Mouse (Mus musculus) heart, adult 2 months (tissue): Measurements from ENCODE around the gene Arhgap8. TPM values are rescaled to one million over a fixed set of nuclear protein-coding genes. Genes with fewer than 3 reads are reported as not detected.

ENCODE experiments used
- DNase-seq, 2 experiments: peaks; one replicate each; pipeline ENCODE4 v3.0.0; 2021
- H3K27ac ChIP-seq: fragments of 200-600 bp; 2 replicates; pipeline ENCODE4 v1.8.1; 2022
- H3K27me3 ChIP-seq: fragments of 200-500 bp; 2 replicates; pipeline ENCODE4 v1.6.1; 2012; ENCODE audit warnings: mild to moderate bottlenecking, low read length, inconsistent platforms, mixed read lengths; ENCODE audit not compliant: control insufficient read depth, insufficient read depth
- H3K36me3 ChIP-seq: fragments of 200-500 bp; 2 replicates; pipeline ENCODE4 v1.6.1; 2012; ENCODE audit warnings: low read length, inconsistent platforms; ENCODE audit not compliant: control insufficient read depth, insufficient read depth
- H3K4me1 ChIP-seq: fragments of 200-500 bp; 2 replicates; pipeline ENCODE4 v1.6.1; 2011; ENCODE audit warnings: low read length; ENCODE audit not compliant: control insufficient read depth, insufficient read depth
- H3K4me3 ChIP-seq: fragments of 200-600 bp; 2 replicates; pipeline ENCODE4 v1.8.1; 2022
- H3K79me2 ChIP-seq: fragments of 200-500 bp; replicated peaks from 2 replicates; pipeline ENCODE4 v1.6.1; 2012; ENCODE audit warnings: mild to moderate bottlenecking, inconsistent platforms, low read length, moderate library complexity, mixed read lengths; ENCODE audit not compliant: control insufficient read depth, insufficient read depth
- H3K9ac ChIP-seq: fragments of 200-500 bp; 2 replicates; pipeline ENCODE4 v1.6.1; 2012; ENCODE audit warnings: low read depth, mild to moderate bottlenecking, control low read depth, inconsistent platforms, low read length, mixed read lengths
- CTCF ChIP-seq: fragments of 200-600 bp; IDR thresholded peaks from 2 replicates; pipeline ENCODE4 v1.8.1; 2022; ENCODE audit warnings: antibody characterized with exemption, mild to moderate bottlenecking, moderate library complexity
- EP300 ChIP-seq: fragments of 200-500 bp; IDR thresholded peaks from 2 replicates; pipeline ENCODE4 v1.6.1; 2011; ENCODE audit warnings: low read depth, low read length, control low read depth; ENCODE audit not compliant: insufficient read depth
- POLR2A ChIP-seq: fragments of 200-500 bp; IDR thresholded peaks from 2 replicates; pipeline ENCODE4 v1.6.1; 2011; ENCODE audit warnings: mild to moderate bottlenecking, low read depth, low read length, control low read depth; ENCODE audit not compliant: insufficient read depth
- WGBS: fragments of 180-500 bp; shearing (Covaris S2); methylation state at CpG from one replicate; pipeline ENCODE4 v1.1.7; 2018; 5-methylcytosine and 5-hydroxymethylcytosine counted together
- intact Hi-C: fragments of 180-260 bp; cut with DNase I; formaldehyde crosslinking; loops from one replicate; pipeline ENCODE4 v1.15.1; 2025
- polyA plus RNA-seq: library from polyadenylated mRNA; depleted of rRNA; stranded (reverse); fragments of >200 nt; gene quantifications from 2 replicates; pipeline ENCODE4 v1.2.3, GENCODE M21; 2012
- total RNA-seq, 2 experiments: library from RNA; stranded (reverse); gene quantifications; 2 replicates each; pipeline ENCODE4 v1.2.3; 2021

Arhgap8 gene
- total and polyA plus RNA-seq, 3 experiments, result 0.70 to 1.9 (median 1.5) TPM

DNA sequence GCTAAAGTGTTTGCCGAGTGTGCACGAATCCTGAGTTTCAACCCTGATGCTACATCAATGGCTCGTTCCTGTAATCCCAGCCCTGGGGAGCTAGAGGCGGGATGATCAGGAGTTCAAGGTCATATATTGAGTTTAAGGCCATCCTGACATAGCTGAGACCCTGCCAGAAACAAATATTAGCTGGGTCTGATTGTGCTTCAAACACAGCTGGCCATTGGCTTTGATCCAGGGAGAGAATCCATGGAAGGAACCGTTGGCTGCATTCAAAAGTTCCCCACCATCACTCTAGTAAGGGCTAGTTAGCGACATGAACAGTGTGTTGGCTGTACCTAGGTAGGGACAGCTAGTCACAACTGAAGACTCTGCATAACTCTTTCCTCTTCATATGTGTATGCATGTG lies 30.5 kb upstream of the Arhgap8 start:
- no peak overlapping the region for H3K4me3 ChIP-seq
- 57% methylated on average over 6 of the region's 6 CpGs for WGBS
- DNase-seq, result no peak
- no peak overlapping the region for H3K27ac ChIP-seq
- intact Hi-C loops, result no loop called here
- no peaks in the 10 kb centered on the region for H3K79me2 ChIP-seq
- H3K9ac ChIP-seq, result no peak overlapping the region
- no peaks in the 10 kb centered on the region for H3K36me3 ChIP-seq
- H3K4me1 ChIP-seq, result peaks cover 5% of the 10 kb centered on the region
- TF ChIP-seq POLR2A, result no peak
- no peak for TF ChIP-seq CTCF
- no peak for TF ChIP-seq EP300
- no peaks in the 10 kb centered on the region for H3K27me3 ChIP-seq

DNA sequence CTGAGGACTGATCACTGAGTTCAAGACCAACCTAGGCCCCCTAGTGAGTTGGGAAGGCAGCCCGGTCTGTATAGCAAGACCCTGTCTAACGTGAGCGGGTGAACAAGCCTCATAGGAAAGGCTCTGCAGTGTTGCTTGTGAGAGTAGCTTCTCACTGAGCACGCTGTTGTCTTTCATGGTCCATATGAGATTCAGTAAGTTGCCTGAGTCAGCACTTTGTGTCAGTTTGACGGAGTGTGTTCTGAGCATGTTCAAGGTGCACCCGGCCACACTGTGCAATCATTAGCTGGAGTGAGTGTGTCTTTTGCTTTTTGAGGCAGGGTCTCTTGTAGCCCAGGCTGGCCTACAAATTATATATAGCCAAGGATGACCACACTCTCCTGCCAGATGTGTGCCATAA lies 28.3 kb upstream of the Arhgap8 start:
- Histone ChIP-seq H3K4me3 (no peak overlapping the region), H3K27ac (no peak overlapping the region), H3K9ac (no peak overlapping the region), H3K36me3 (no peaks in the 10 kb centered on the region), H3K4me1 (peaks cover 2% of the 10 kb centered on the region), H3K79me2 (no peaks in the 10 kb centered on the region), H3K27me3 (no peaks in the 10 kb centered on the region)
- WGBS, result 94% methylated on average over 6 of the region's 6 CpGs
- DNase-seq, result no peak
- no peak for TF ChIP-seq EP300
- intact Hi-C loops, result no loop called here

DNA sequence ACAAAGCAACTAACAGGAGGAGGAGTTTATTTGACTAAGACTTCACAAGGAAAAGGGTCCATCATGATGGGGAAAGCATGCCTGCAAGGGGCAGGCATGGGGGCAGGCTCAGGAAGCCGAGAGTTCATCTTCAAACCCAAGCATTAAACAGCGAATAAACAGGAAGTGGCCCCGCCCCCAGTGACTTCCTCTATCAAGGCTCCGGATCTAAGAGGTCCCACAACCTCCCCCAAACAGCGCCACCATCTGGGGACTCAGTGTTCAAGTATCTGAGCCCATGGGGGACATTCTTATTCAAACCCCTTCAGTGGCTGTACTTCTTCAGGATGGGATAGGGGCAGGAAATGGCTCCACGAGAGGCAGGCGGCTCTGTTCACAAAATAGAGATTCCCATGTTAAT lies 27.2 kb upstream of the Arhgap8 start:
- Histone ChIP-seq H3K79me2 (no peaks in the 10 kb centered on the region), H3K4me3 (no peak overlapping the region), H3K4me1 (peaks cover 6% of the 10 kb centered on the region), H3K27ac (no peak overlapping the region), H3K27me3 (no peaks in the 10 kb centered on the region), H3K9ac (no peak overlapping the region), H3K36me3 (no peaks in the 10 kb centered on the region)
- TF ChIP-seq POLR2A (no peak), EP300 (no peak), CTCF (peak; percentile 35)
- DNase-seq, result no peak
- 62% methylated on average over 7 of the region's 7 CpGs for WGBS
- intact Hi-C loops, result no loop called here

DNA sequence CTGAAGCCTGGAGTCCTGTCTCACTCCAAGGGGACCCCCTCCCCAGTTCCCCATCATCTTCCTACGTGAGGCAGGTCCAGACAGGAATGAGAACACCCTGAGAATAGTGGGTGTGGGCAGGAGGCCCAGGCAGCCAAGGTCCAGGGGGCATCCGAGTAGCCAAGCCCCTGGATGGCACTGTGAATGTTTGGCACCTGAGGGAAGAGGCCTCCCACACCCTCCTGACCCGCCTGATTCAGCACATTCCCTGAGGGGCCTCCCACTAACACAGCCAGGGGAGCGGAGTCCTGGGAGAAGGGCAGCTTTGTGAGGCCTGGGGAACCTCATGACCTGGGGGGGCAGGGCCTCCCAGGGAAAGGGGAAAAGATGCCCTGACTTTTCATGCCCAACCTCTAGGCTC lies 23.8 kb upstream of the Arhgap8 start:
- no peak for TF ChIP-seq POLR2A
- TF ChIP-seq EP300, result no peak
- TF ChIP-seq CTCF, result no peak
- DNase-seq, result no peak
- intact Hi-C loops, result no loop called here
- H3K36me3 ChIP-seq, result no peaks in the 10 kb centered on the region
- no peak overlapping the region for H3K9ac ChIP-seq
- H3K27me3 ChIP-seq, result no peaks in the 10 kb centered on the region
- H3K4me3 ChIP-seq, result no peak overlapping the region
- no peaks in the 10 kb centered on the region for H3K79me2 ChIP-seq
- H3K27ac ChIP-seq, result no peak overlapping the region
- 83% methylated on average over 4 of the region's 4 CpGs for WGBS
- peaks cover 10% of the 10 kb centered on the region for H3K4me1 ChIP-seq

DNA sequence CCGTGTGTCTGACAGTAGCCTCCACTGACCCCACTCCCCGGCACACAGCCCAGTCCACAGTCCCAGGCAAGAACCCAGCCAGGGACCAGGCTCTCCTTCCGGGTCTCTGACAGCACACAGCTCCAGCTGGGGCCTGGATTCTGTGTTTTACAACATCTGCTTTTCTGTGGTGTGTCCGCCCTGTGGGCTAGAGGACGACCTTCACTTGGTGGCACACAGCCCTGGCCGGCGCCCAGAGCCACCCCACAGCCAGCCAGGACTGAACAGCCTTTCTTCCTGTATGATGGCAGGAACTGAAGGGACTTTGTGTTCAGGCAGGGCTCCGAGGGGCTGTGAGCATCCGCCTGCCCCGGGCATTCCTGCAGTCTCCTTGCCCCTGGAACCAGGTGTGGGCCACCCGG lies 22.2 kb upstream of the Arhgap8 start:
- H3K79me2 ChIP-seq, result no peaks in the 10 kb centered on the region

DNA sequence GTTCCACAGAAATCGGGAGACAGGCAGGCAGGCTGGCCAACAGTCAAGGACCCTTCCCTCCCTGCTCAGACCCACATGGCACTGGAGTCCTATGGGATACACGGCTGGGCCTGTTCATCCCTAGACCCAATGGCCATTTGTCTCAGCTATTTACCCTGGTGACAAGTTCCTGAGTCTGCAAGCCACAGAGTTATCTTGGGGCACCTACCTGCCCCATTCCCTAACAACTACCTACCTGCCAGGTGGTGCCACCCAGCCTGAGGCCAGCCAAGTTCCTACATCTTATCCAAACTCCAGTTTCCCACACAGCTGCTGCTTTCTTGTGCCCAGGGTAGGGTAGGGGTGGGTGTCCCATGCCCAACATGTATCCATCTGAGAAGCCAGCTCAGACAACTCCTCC lies 21.7 kb upstream of the Arhgap8 start:
- TF ChIP-seq POLR2A, result no peak
- TF ChIP-seq EP300, result no peak
- TF ChIP-seq CTCF, result no peak
- H3K79me2 ChIP-seq, result no peaks in the 10 kb centered on the region
- H3K36me3 ChIP-seq, result no peaks in the 10 kb centered on the region
- H3K4me3 ChIP-seq, result no peak overlapping the region
- H3K4me1 ChIP-seq, result peaks cover 11% of the 10 kb centered on the region
- 75% methylated on average over 2 of the region's 2 CpGs for whole genome bisulfite sequencing
- H3K9ac ChIP-seq, result no peak overlapping the region
- no peak for DNase-seq
- peak overlapping the region; percentile 67 for H3K27ac ChIP-seq
- intact Hi-C loops, result no loop called here
- H3K27me3 ChIP-seq, result no peaks in the 10 kb centered on the region

More for the DNA sequence above, 22.2 kb upstream of the Arhgap8 start:
- Histone ChIP-seq H3K27ac (peak overlapping the region; percentile 67), H3K4me1 (peaks cover 11% of the 10 kb centered on the region), H3K9ac (0 out of 2 replicates have a peak overlapping the region, but pooled peaks have one; percentile 22), H3K27me3 (no peaks in the 10 kb centered on the region), H3K4me3 (no peak overlapping the region), H3K36me3 (no peaks in the 10 kb centered on the region)
- intact Hi-C loops, result no loop called here
- DNase-seq, result peak; percentile 76 to 81
- TF ChIP-seq EP300 (0 out of 2 replicates have a peak, but pooled peaks have one; percentile 19), CTCF (peak; percentile 11; the same call in 1 of the 2 replicates), POLR2A (no peak)
- WGBS, result 27% methylated on average over 11 of the region's 11 CpGs
